Mouse (Mus musculus): Measurements from ENCODE around the gene Spata21. TPM values are rescaled to one million over a fixed set of nuclear protein-coding genes. Genes with fewer than 3 reads are reported as not detected.

Spata21 gene
- polyA plus RNA-seq, 1 experiment from 2014 or later, result 0.12 TPM

- peaks cover 11% of the 10 kb centered on the region; the same call in 1 of the 2 replicates for H3K4me1 ChIP-seq (replicated peaks; ENCODE audit: control insufficient read depth, insufficient read depth, low read length)
- H3K36me3 ChIP-seq (ENCODE audit: control insufficient read depth, insufficient read depth), result no peaks in the 10 kb centered on the region
- no peak overlapping the region for H3K4me3 ChIP-seq (ENCODE audit: low read depth, low read length)
- WGBS, result 67% methylated on average over 4 of the region's 4 CpGs
- H3K27ac ChIP-seq (ENCODE audit: low read depth, low read length), result no peak overlapping the region
- no peak overlapping the region for H3K4me2 ChIP-seq (replicated peaks; ENCODE audit: low read depth)
- no peak for TF ChIP-seq CTCF (IDR thresholded peaks at IDR 0.05; ENCODE audit: low read depth)
- H3K9me3 ChIP-seq (ENCODE audit: control insufficient read depth), result no peaks in the 10 kb centered on the region
- no peak overlapping the region for H3K9ac ChIP-seq (ENCODE audit: low read depth, low read length)
- H3K27me3 ChIP-seq (replicated peaks; ENCODE audit: control insufficient read depth, insufficient read depth, low read length), result no peaks in the 10 kb centered on the region
- ATAC-seq, result no peak
These were observed 72.1 kb downstream of the Spata21 start for GRCm38 (mm10) chr4:141160193-141160592.

DNA sequence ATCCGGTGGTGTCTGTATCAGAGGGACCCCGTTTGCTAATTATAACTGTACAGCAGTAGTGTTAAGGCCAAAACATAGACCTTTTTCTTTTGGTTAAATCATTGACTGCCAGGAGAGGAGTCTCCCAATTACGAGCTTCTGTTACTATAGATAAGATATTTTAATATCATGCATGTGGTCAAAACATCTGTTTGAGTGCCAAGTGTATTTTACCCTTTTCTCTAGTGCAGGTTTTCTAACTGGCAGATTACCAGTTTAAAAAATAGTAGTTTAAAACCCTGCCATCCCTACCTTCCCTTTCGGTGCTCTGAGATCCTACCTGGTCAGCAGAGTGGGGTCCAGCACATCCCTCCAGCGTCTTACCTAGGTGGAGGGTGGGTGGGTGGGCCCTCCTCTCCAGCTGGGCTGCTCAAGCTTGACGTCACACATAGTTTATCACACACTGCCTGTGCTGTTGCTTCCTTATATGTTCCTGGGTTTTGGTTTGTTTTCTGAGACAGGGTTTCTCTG lies 73.6 kb downstream of the Spata21 start:
- no peak for TF ChIP-seq CTCF (IDR thresholded peaks at IDR 0.05; ENCODE audit: low read depth)
- ATAC-seq, result no peak

More for the DNA sequence above, 73.6 kb downstream of the Spata21 start:
- H3K9me3 ChIP-seq (ENCODE audit: control insufficient read depth), result no peaks in the 10 kb centered on the region
- no peaks in the 10 kb centered on the region for H3K36me3 ChIP-seq (ENCODE audit: control insufficient read depth, insufficient read depth)
- H3K27ac ChIP-seq (ENCODE audit: low read depth, low read length), result no peak overlapping the region
- WGBS, result 75% methylated on average over 6 of the region's 6 CpGs
- H3K9ac ChIP-seq (ENCODE audit: low read depth, low read length), result no peak overlapping the region
- no peak overlapping the region for H3K4me3 ChIP-seq (ENCODE audit: low read depth, low read length)
- H3K4me2 ChIP-seq (replicated peaks; ENCODE audit: low read depth), result no peak overlapping the region
- peaks cover 10% of the 10 kb centered on the region; the same call in 1 of the 2 replicates for H3K4me1 ChIP-seq (replicated peaks; ENCODE audit: control insufficient read depth, insufficient read depth, low read length)
- no peaks in the 10 kb centered on the region for H3K27me3 ChIP-seq (replicated peaks; ENCODE audit: control insufficient read depth, insufficient read depth, low read length)

Other genes with a start within 250 kb of the Spata21 start
- 0.37 and 0.47 TPM in 2 replicates for gene Padi1, start 242.6 kb upstream of the Spata21 start, polyA plus RNA-seq (2015; fragmentation: Nextera tagmentation; extraction: Ambion mirVana)
- 1.1 and 1.2 TPM in 2 replicates for gene Padi2, start 182.0 kb upstream of the Spata21 start, polyA plus RNA-seq (2015; fragmentation: Nextera tagmentation; extraction: Ambion mirVana)
- gene Sdhb, start 127.1 kb upstream of the Spata21 start, polyA plus RNA-seq (2015; fragmentation: Nextera tagmentation; extraction: Ambion mirVana), result 588 and 627 TPM in 2 replicates
- gene Atp13a2, start 101.5 kb upstream of the Spata21 start, polyA plus RNA-seq (2015; fragmentation: Nextera tagmentation; extraction: Ambion mirVana), result 10.9 and 11.7 TPM in 2 replicates
- gene Mfap2, start 77.9 kb upstream of the Spata21 start, polyA plus RNA-seq (2015; fragmentation: Nextera tagmentation; extraction: Ambion mirVana), result 117 and 138 TPM in 2 replicates
- 1.3 and 1.5 TPM in 2 replicates for gene Crocc, start 27.8 kb upstream of the Spata21 start, polyA plus RNA-seq (2015; fragmentation: Nextera tagmentation; extraction: Ambion mirVana)
- 103 TPM in 2 replicates for gene Necap2, start 10.0 kb upstream of the Spata21 start, polyA plus RNA-seq (2015; fragmentation: Nextera tagmentation; extraction: Ambion mirVana)
- 35.0 TPM in 2 replicates for gene Szrd1, start 51.4 kb downstream of the Spata21 start, polyA plus RNA-seq (2015; fragmentation: Nextera tagmentation; extraction: Ambion mirVana)
- 11.6 and 14.3 TPM in 2 replicates for gene Fbxo42, start 59.6 kb downstream of the Spata21 start, polyA plus RNA-seq (2015; fragmentation: Nextera tagmentation; extraction: Ambion mirVana)
- 0.97 and 0.98 TPM in 2 replicates for gene Rsg1, start 125.6 kb downstream of the Spata21 start, polyA plus RNA-seq (2015; fragmentation: Nextera tagmentation; extraction: Ambion mirVana)
- 4.5 and 6.3 TPM in 2 replicates for gene Arhgef19, start 151.2 kb downstream of the Spata21 start, polyA plus RNA-seq (2015; fragmentation: Nextera tagmentation; extraction: Ambion mirVana)
- gene Epha2, start 212.9 kb downstream of the Spata21 start, polyA plus RNA-seq (2015; fragmentation: Nextera tagmentation; extraction: Ambion mirVana), result 5.6 and 6.6 TPM in 2 replicates